Mouse (Mus musculus) cerebellum, postnatal 14 days (tissue): ENCODE measurements around the gene 4931422A03Rik.

Experiments
- DNase-seq, 2 experiments: peaks; one replicate each; pipeline ENCODE4 v3.0.0; 2021; ENCODE audit warnings: mixed read lengths in 2 of 2

Gene 4931422A03Rik

GRCm38 (mm10) chr2:103968919-103969436 is 59.2 kb downstream of the 4931422A03Rik start:
- DNase-seq: no peak

GRCm38 (mm10) chr2:103968186-103968585 is 60.0 kb downstream of the 4931422A03Rik start:
- DNase-seq: no peak

- DNase-seq: no peak
Measured at GRCm38 (mm10) chr2:103965391-103965790, 62.8 kb downstream of the 4931422A03Rik start.

GRCm38 (mm10) chr2:103962349-103962748 is 65.8 kb downstream of the 4931422A03Rik start:
- no peak for DNase-seq

- no peak for DNase-seq
Measured at GRCm38 (mm10) chr2:103959574-103959973, 68.6 kb downstream of the 4931422A03Rik start.

- DNase-seq: no peak
Measured at GRCm38 (mm10) chr2:103959066-103959465, 69.1 kb downstream of the 4931422A03Rik start.

- no peak for DNase-seq
Measured at GRCm38 (mm10) chr2:103958634-103959033, 69.5 kb downstream of the 4931422A03Rik start.

GRCm38 (mm10) chr2:103957649-103958546 is 70.3 kb downstream of the 4931422A03Rik start, which contains the start of gene Lmo2:
Gene Lmo2 (plus strand): TSS chr2:103957986.
- no peak for DNase-seq

GRCm38 (mm10) chr2:103956867-103957266 is 71.3 kb downstream of the 4931422A03Rik start:
- DNase-seq: no peak

GRCm38 (mm10) chr2:103955714-103956113 is 72.4 kb downstream of the 4931422A03Rik start:
- no peak for DNase-seq

- DNase-seq: peak; percentile 66 to 71
Measured at GRCm38 (mm10) chr2:103953050-103953835, 74.9 kb downstream of the 4931422A03Rik start.

GRCm38 (mm10) chr2:103947982-103948655 is 80.0 kb downstream of the 4931422A03Rik start:
- no peak for DNase-seq

- DNase-seq: no peak
Measured at GRCm38 (mm10) chr2:103946892-103947291, 81.3 kb downstream of the 4931422A03Rik start.

GRCm38 (mm10) chr2:103945571-103946092 is 82.5 kb downstream of the 4931422A03Rik start:
- DNase-seq: no peak

- no peak for DNase-seq
Measured at GRCm38 (mm10) chr2:103944859-103945258, 83.3 kb downstream of the 4931422A03Rik start.

- DNase-seq: no peak
Measured at GRCm38 (mm10) chr2:103941085-103941484, 87.1 kb downstream of the 4931422A03Rik start.

GRCm38 (mm10) chr2:103939003-103939402 is 89.2 kb downstream of the 4931422A03Rik start:
- no peak for DNase-seq

- DNase-seq: no peak
Measured at GRCm38 (mm10) chr2:103938573-103938972, 89.6 kb downstream of the 4931422A03Rik start.

GRCm38 (mm10) chr2:103937670-103938069 is 90.5 kb downstream of the 4931422A03Rik start:
- no peak for DNase-seq

GRCm38 (mm10) chr2:103936666-103937065 is 91.5 kb downstream of the 4931422A03Rik start:
- DNase-seq: no peak

GRCm38 (mm10) chr2:103935691-103936435 is 92.3 kb downstream of the 4931422A03Rik start:
- DNase-seq: no peak

GRCm38 (mm10) chr2:103934670-103935069 is 93.5 kb downstream of the 4931422A03Rik start:
- DNase-seq: no peak
